Mouse (Mus musculus) ES-E14 (cell line): ENCODE measurements around the gene Dapk3.

Experiments used
- CHD2 ChIP-seq: IDR thresholded peaks from 2 replicates; pipeline ENCODE4 v1.6.1; 2014; ENCODE audit warnings: mild to moderate bottlenecking, low read depth, low read length, inconsistent platforms
- ZC3H11A ChIP-seq: IDR thresholded peaks from 2 replicates; pipeline ENCODE4 v1.6.1; 2012; ENCODE audit warnings: low read depth, mild to moderate bottlenecking, inconsistent platforms, low read length, borderline replicate concordance

- TF ChIP-seq ZC3H11A (no peak), CHD2 (no peak)
Measured at GRCm38 (mm10) chr10:81152609-81153008, 30.2 kb upstream of the Dapk3 start.
